Mouse (Mus musculus) ES-E14 (cell line): ENCODE data around the gene Carm1. TPM values are rescaled to one million over a fixed set of nuclear protein-coding genes. Genes with fewer than 3 reads are reported as not detected.

Experiments used
- DNase-seq: peaks from one replicate; pipeline ENCODE4 v3.0.0-alpha.2; 2013; ENCODE audit warnings: low read depth, low spot score
- H3K27ac ChIP-seq: 2 replicates; pipeline ENCODE4 v1.5.1; 2012; ENCODE audit warnings: low read depth, mild to moderate bottlenecking, low read length, moderate library complexity, mixed read lengths; ENCODE audit not compliant: poor library complexity, insufficient read depth, severe bottlenecking
- H3K36me3 ChIP-seq: 2 replicates; pipeline ENCODE4 v1.6.1; 2012; ENCODE audit warnings: mild to moderate bottlenecking, low read length, moderate library complexity, mixed read lengths; ENCODE audit not compliant: control insufficient read depth, poor library complexity, insufficient read depth, severe bottlenecking
- H3K4me1 ChIP-seq, 2 experiments: fragments of 150-350 bp in 1 of 2; sonication (generic) in 1 of 2; 2 replicates each; pipeline ENCODE4 v1.6.1; 2012; ENCODE audit warnings: low read length in 2 of 2, mild to moderate bottlenecking in 1 of 2, mixed read lengths in 1 of 2; ENCODE audit not compliant: control insufficient read depth in 2 of 2, insufficient read depth in 2 of 2, poor library complexity in 1 of 2
- H3K4me3 ChIP-seq, 2 experiments: fragments of 150-350 bp in 1 of 2; sonication (generic) in 1 of 2; 2 replicates each; pipeline ENCODE4 v1.5.1; 2012; ENCODE audit warnings: low read length in 2 of 2, low read depth in 1 of 2, mild to moderate bottlenecking in 1 of 2, mixed read lengths in 1 of 2; ENCODE audit not compliant: insufficient read depth in 1 of 2, poor library complexity in 1 of 2, severe bottlenecking in 1 of 2
- H3K9ac ChIP-seq: 2 replicates; pipeline ENCODE4 v1.6.1; 2012; ENCODE audit warnings: low read depth, mild to moderate bottlenecking, low read length, mixed read lengths; ENCODE audit not compliant: poor library complexity, insufficient read depth, severe bottlenecking
- H3K9me3 ChIP-seq: fragments of 150-350 bp; sonication (generic); 2 replicates; pipeline ENCODE4 v1.6.1; 2012; ENCODE audit warnings: low read depth, mild to moderate bottlenecking, low read length; ENCODE audit not compliant: control insufficient read depth, insufficient read depth
- CHD2 ChIP-seq: IDR thresholded peaks from 2 replicates; pipeline ENCODE4 v1.6.1; 2014; ENCODE audit warnings: mild to moderate bottlenecking, low read depth, low read length, inconsistent platforms
- HCFC1 ChIP-seq: IDR thresholded peaks from 2 replicates; pipeline ENCODE4 v1.6.1; 2012; ENCODE audit warnings: low read length, inconsistent platforms, borderline replicate concordance; ENCODE audit not compliant: insufficient read depth
- MAFK ChIP-seq: IDR thresholded peaks from 2 replicates; pipeline ENCODE4 v1.6.1; 2014; ENCODE audit warnings: mild to moderate bottlenecking, low read depth, low read length, inconsistent platforms; ENCODE audit not compliant: insufficient read depth
- ZC3H11A ChIP-seq: IDR thresholded peaks from 2 replicates; pipeline ENCODE4 v1.6.1; 2012; ENCODE audit warnings: low read depth, mild to moderate bottlenecking, inconsistent platforms, low read length, borderline replicate concordance
- ZNF384 ChIP-seq: IDR thresholded peaks from 2 replicates; pipeline ENCODE4 v1.6.1; 2012; ENCODE audit warnings: low read depth, low read length, inconsistent platforms
- in situ Hi-C, 2 experiments: fragments of 600-800 bp; cut with MboI; formaldehyde crosslinking; loops; one replicate each; pipeline ENCODE4 v1.15.1; 2025; ENCODE audit warnings: low sequenced_read_pairs in 2 of 2, inconsistent platforms in 1 of 2; ENCODE audit not compliant: unreplicated experiment in 2 of 2
- total RNA-seq: library from RNA; depleted of rRNA; stranded (reverse); fragments of 300-350 nt; gene quantifications from 2 replicates; pipeline ENCODE4 v1.2.3, GENCODE M21; 2012; rRNA removed

The Carm1 gene
- total RNA-seq, 1 experiment: 60.0 TPM

GRCm38 (mm10) chr9:21639031-21639430 is 92.3 kb downstream of the Carm1 start:
- H3K27ac ChIP-seq: no peak overlapping the region
- peaks cover 60% of the 10 kb centered on the region for H3K36me3 ChIP-seq
- H3K9me3 ChIP-seq: no peaks in the 10 kb centered on the region
- no peak for TF ChIP-seq HCFC1
- TF ChIP-seq ZC3H11A: no peak
- TF ChIP-seq ZNF384: no peak
- TF ChIP-seq CHD2: no peak
- no peak for TF ChIP-seq MAFK
- no peak overlapping the region for H3K4me3 ChIP-seq
- no peak for DNase-seq
- in situ Hi-C loops: no loop called here
- no peak overlapping the region for H3K9ac ChIP-seq
- no peaks in the 10 kb centered on the region for H3K4me1 ChIP-seq

Other genes with a start within 250 kb of the Carm1 start
- gene Ap1m2, start 234.6 kb upstream of the Carm1 start, total RNA-seq: 9.8 and 17.1 TPM in 2 replicates
- 46.0 and 73.1 TPM in 2 replicates for gene Slc44a2, start 226.2 kb upstream of the Carm1 start, total RNA-seq
- 159 and 200 TPM in 2 replicates for gene Ilf3, start 179.0 kb upstream of the Carm1 start, total RNA-seq
- gene Qtrt1, start 135.1 kb upstream of the Carm1 start, total RNA-seq: 62.7 and 100 TPM in 2 replicates
- gene Dnm2, start 122.0 kb upstream of the Carm1 start, total RNA-seq: 56.3 and 69.6 TPM in 2 replicates
- 133 and 191 TPM in 2 replicates for gene Tmed1, start 36.6 kb upstream of the Carm1 start, total RNA-seq
- not detected in 2 replicates for gene AB124611, start 20.7 kb upstream of the Carm1 start, total RNA-seq
- gene Timm29, start 45.8 kb downstream of the Carm1 start, total RNA-seq: 22.6 and 24.7 TPM in 2 replicates
- 22.8 and 23.6 TPM in 2 replicates for gene Yipf2, start 45.9 kb downstream of the Carm1 start, total RNA-seq
- gene Smarca4, start 69.3 kb downstream of the Carm1 start, total RNA-seq: 104 and 122 TPM in 2 replicates
- gene Ldlr, start 176.6 kb downstream of the Carm1 start, total RNA-seq: 95.7 and 184 TPM in 2 replicates
- 127 and 169 TPM in 2 replicates for gene Spc24, start 213.4 kb downstream of the Carm1 start, total RNA-seq